25 mouse cellular contexts compared by ENCODE assay signal in genomic region chr11:109406431-109406830, GRCm38 (mm10). TPM values are rescaled to one million over a fixed set of nuclear protein-coding genes. Genes with fewer than 3 reads are reported as not detected.
A peak's percentile ranks its signal among the peaks of the same experiment; 100 is the strongest.
DNase-seq lines count a peak whose midpoint lies in the region; TF ChIP-seq lines count a peak whose summit lies in the region.
"Had no signal": no experiment of that assay in that cellular context is flagged by ENCODE, and none has a peak within 500 bp of the region (broad histone marks: within the 10 kb centered on the region; RNA-seq: fewer than 3 reads in every experiment).

No protein-coding gene starts in this region.

- peaks cover 6% of the 10 kb centered on the region for H3K9me3 ChIP-seq in CH12.LX (replicated peaks; ENCODE audit: low read length)
- no peaks in the 10 kb centered on the region for H3K9me3 ChIP-seq in ES-E14 (ENCODE audit: control insufficient read depth, insufficient read depth, low read depth, low read length)
- no peaks in the 10 kb centered on the region for H3K9me3 ChIP-seq in MEL (replicated peaks; ENCODE audit: insufficient read depth, low read length)
- H3K9me3 ChIP-seq: G1E had no signal

- H3K9ac ChIP-seq in CH12.LX (ENCODE audit: insufficient read depth, low read depth) (no peak overlapping the region), ES-E14 (ENCODE audit: insufficient read depth, low read depth, low read length, poor library complexity, severe bottlenecking) (no peak overlapping the region), MEL (ENCODE audit: control insufficient read depth, low read depth, low read length, poor library complexity, severe bottlenecking) (no peak overlapping the region)

- H3K4me1 ChIP-seq in CH12.LX (ENCODE audit: control insufficient read depth in 1 of 2, insufficient read depth in 2 of 2) (peaks cover 26 to 44% of the 10 kb centered on the region in 2 experiments), ES-E14 (ENCODE audit: control insufficient read depth in 2 of 2, insufficient read depth in 2 of 2, low read length in 2 of 2, poor library complexity in 1 of 2) (no peaks in the 10 kb centered on the region), MEL (ENCODE audit: control insufficient read depth in 1 of 2, insufficient read depth in 2 of 2, low read length in 2 of 2) (peaks cover 7 to 8% of the 10 kb centered on the region in 2 experiments; a peak in 3 of 4 replicates)
- H3K4me1 ChIP-seq in thymus, adult 2 months (replicated peaks; ENCODE audit: control insufficient read depth, insufficient read depth, low read length), result peaks cover 2% of the 10 kb centered on the region; the same call in 1 of the 2 replicates

- H3K4me2 ChIP-seq in CH12.LX (ENCODE audit: insufficient read depth, low read depth, poor library complexity, severe bottlenecking), result no peak overlapping the region

- dilution Hi-C loops in CH12.LX (cut with MboI; ENCODE audit: extremely low pct_ligation_motif_present, extremely low pct_unique_long_range_greater_than_20kb, low sequenced_read_pairs), result no loop called here

- no peak overlapping the region for H3K27ac ChIP-seq in CH12.LX (ENCODE audit: insufficient read depth, low read depth)
- H3K27ac ChIP-seq in ES-E14 (ENCODE audit: insufficient read depth, low read depth, low read length, poor library complexity, severe bottlenecking), result no peak overlapping the region
- no peak overlapping the region for H3K27ac ChIP-seq in MEL (ENCODE audit: control insufficient read depth, low read depth, low read length)
- H3K27ac ChIP-seq in thymus, adult 2 months (ENCODE audit: control insufficient read depth, insufficient read depth, low read length), result no peak overlapping the region

- in situ Hi-C loops in CH12.LX (cut with MboI; ENCODE audit: low pct_ligation_motif_present, low pct_unique_long_range_greater_than_20kb, low sequenced_read_pairs), result no loop called here
- in situ Hi-C loops in ES-E14 (cut with MboI; ENCODE audit: low sequenced_read_pairs in 2 of 2, unreplicated experiment in 2 of 2), result no loop called here

- no peak for TF ChIP-seq EP300 in CH12.LX (IDR thresholded peaks at IDR 0.05; ENCODE audit: low read length)
- TF ChIP-seq EP300 in MEL (IDR thresholded peaks at IDR 0.05; ENCODE audit: low read depth in 1 of 2, low read length in 2 of 2), result no peak

- no peaks in the 10 kb centered on the region for H3K27me3 ChIP-seq in CH12.LX (replicated peaks)
- no peaks in the 10 kb centered on the region for H3K27me3 ChIP-seq in MEL (ENCODE audit: control insufficient read depth in 1 of 2, insufficient read depth in 2 of 2, low read length in 2 of 2)
- no peaks in the 10 kb centered on the region for H3K27me3 ChIP-seq in thymus, adult 2 months (ENCODE audit: control insufficient read depth, insufficient read depth, low read length)
- H3K27me3 ChIP-seq: Patski had no signal

- H3K36me3 ChIP-seq in CH12.LX (replicated peaks in 1 of 2; ENCODE audit: control insufficient read depth in 1 of 2, insufficient read depth in 1 of 2, low read length in 1 of 2) (peaks cover 0 to 7% of the 10 kb centered on the region in 2 experiments), ES-E14 (ENCODE audit: control insufficient read depth, insufficient read depth, low read length, poor library complexity, severe bottlenecking) (no peaks in the 10 kb centered on the region), MEL (ENCODE audit: control insufficient read depth in 1 of 2, insufficient read depth in 2 of 2, low read length in 2 of 2) (peaks cover 0 to 2% of the 10 kb centered on the region in 2 experiments; a peak in 1 of 4 replicates)
- H3K36me3 ChIP-seq in thymus, adult 2 months (ENCODE audit: control insufficient read depth, insufficient read depth, low read length), result no peaks in the 10 kb centered on the region

- H3K79me2 ChIP-seq in CH12.LX (replicated peaks; ENCODE audit: control insufficient read depth, extremely low read depth, insufficient read depth, poor library complexity, severe bottlenecking), result no peaks in the 10 kb centered on the region
- no peaks in the 10 kb centered on the region for H3K79me2 ChIP-seq in MEL (ENCODE audit: control insufficient read depth, insufficient read depth, low read length, poor library complexity)

- H3K4me3 ChIP-seq in CH12.LX (replicated peaks in 1 of 3; ENCODE audit: low read depth in 2 of 3, low read length in 2 of 3, poor library complexity in 1 of 3) (no peak overlapping the region), ES-E14 (ENCODE audit: insufficient read depth in 1 of 2, low read depth in 1 of 2, low read length in 2 of 2, poor library complexity in 1 of 2, severe bottlenecking in 1 of 2) (no peak overlapping the region), MEL (ENCODE audit: control insufficient read depth in 1 of 2, insufficient read depth in 1 of 2, low read depth in 2 of 2, low read length in 2 of 2) (no peak overlapping the region)
- H3K4me3 ChIP-seq in thymus, adult 2 months (ENCODE audit: control insufficient read depth, insufficient read depth, low read length), result no peak overlapping the region

- no peak for TF ChIP-seq POLR2A in CH12.LX (IDR thresholded peaks at IDR 0.05; ENCODE audit: low read depth, low read length)
- TF ChIP-seq POLR2A in MEL (IDR thresholded peaks at IDR 0.05; ENCODE audit: control insufficient read depth in 1 of 2, insufficient read depth in 1 of 2, low read depth in 1 of 2, low read length in 2 of 2, poor library complexity in 1 of 2), result no peak
- TF ChIP-seq POLR2A in thymus, adult 2 months (IDR thresholded peaks at IDR 0.05; ENCODE audit: control insufficient read depth, extremely low read depth, insufficient read depth, low read length, poor library complexity), result no peak

- TF ChIP-seq RAD21 in CH12.LX (IDR thresholded peaks at IDR 0.05; ENCODE audit: low read depth, low read length) (no peak), MEL (IDR thresholded peaks at IDR 0.05; ENCODE audit: low read depth, low read length) (no peak)

- WGBS in thymus, adult 2 months, result 94% methylated on average over 5 of the region's 5 CpGs

- no peak for TF ChIP-seq CTCF in CH12.LX (conservative IDR thresholded peaks at IDR 0.05 in 1 of 2, IDR thresholded peaks at IDR 0.05 in 1 of 2; ENCODE audit: low read depth in 2 of 2, low read length in 2 of 2)
- TF ChIP-seq CTCF in MEL (IDR thresholded peaks at IDR 0.05 in 2 of 3, conservative IDR thresholded peaks at IDR 0.05 in 1 of 3; ENCODE audit: control insufficient read depth in 1 of 3, insufficient read depth in 1 of 3, low read depth in 2 of 3, low read length in 3 of 3, poor library complexity in 1 of 3, severe bottlenecking in 1 of 3), result no peak
- TF ChIP-seq CTCF in thymus, adult 2 months (IDR thresholded peaks at IDR 0.05; ENCODE audit: borderline replicate concordance, control insufficient read depth, extremely low read depth, insufficient read depth, low read length, poor library complexity), result no peak

- DNase-seq in CH12.LX (ENCODE audit: extremely low read depth), result no peak
- no peak for DNase-seq in ES-E14 (ENCODE audit: low read depth, low spot score)
- DNase-seq in MEL (ENCODE audit: low read depth, low spot score), result no peak
- no peak for DNase-seq in thymus, adult 2 months
- DNase-seq in spleen, postnatal 10 days (ENCODE audit: low spot score in 2 of 2), result no peak
- DNase-seq in kidney, adult 11 months, result no peak
- DNase-seq: adrenal gland, adult 2 months; adrenal gland, adult 8-10 months; adrenal gland, postnatal 10 days; adrenal gland, postnatal 14 days; adrenal gland, postnatal 25 days; adrenal gland, postnatal 36 days; B cell, adult 2 months; cerebellum, adult 11 months; cerebellum, adult 11-12 months; cerebellum, adult 18-20 months; cerebellum, adult 2 months; cerebellum, adult 8-10 months; cerebellum, adult 9-10 months had no signal

TF ChIP-seq in CH12.LX, 34 proteins besides CTCF, POLR2A, EP300 and RAD21:
- TF ChIP-seq IRF4 (IDR thresholded peaks at IDR 0.05; ENCODE audit: low read depth, low read length), result no peak
- peak; percentile 91 for TF ChIP-seq MAFK (IDR thresholded peaks at IDR 0.05; ENCODE audit: insufficient replicate concordance, low read length)

TF ChIP-seq in ES-E14, 5 proteins besides CTCF, POLR2A, EP300 and RAD21 (continues in another document):
- TF ChIP-seq HCFC1 (IDR thresholded peaks at IDR 0.05; ENCODE audit: borderline replicate concordance, insufficient read depth, low read length) (no peak), CHD2 (IDR thresholded peaks at IDR 0.05; ENCODE audit: low read depth, low read length) (no peak), ZNF384 (IDR thresholded peaks at IDR 0.05; ENCODE audit: low read depth, low read length) (no peak), MAFK (IDR thresholded peaks at IDR 0.05; ENCODE audit: insufficient read depth, low read depth, low read length) (peak; percentile 76)

TF ChIP-seq in MEL, 35 proteins besides CTCF, POLR2A, EP300 and RAD21 (continues in another document):
- TF ChIP-seq HCFC1 (IDR thresholded peaks at IDR 0.05; ENCODE audit: low read depth, low read length), result no peak
- TF ChIP-seq MAZ (IDR thresholded peaks at IDR 0.05; ENCODE audit: low read depth, low read length), result no peak
- TF ChIP-seq NRF1 (IDR thresholded peaks at IDR 0.05; ENCODE audit: insufficient read depth, low read depth, low read length, poor library complexity, severe bottlenecking), result no peak

RNA-seq across cellular contexts. Expression of gene 9930022D16Rik, which starts 7.3 kb away (rescaled TPM):
- 0.08 TPM in 2 replicates for total RNA-seq in CH12.LX (2012; rRNA removed)
- 0.08 TPM in 1 of 2 replicates, not detected in the other for total RNA-seq in CH12.LX (2014; rRNA removed)
- polyA plus RNA-seq in CH12.LX (2012; ENCODE audit: insufficient read length, low read depth), result not detected in 2 replicates
- total RNA-seq in ES-E14 (2012; rRNA removed), result not detected in 2 replicates
- total RNA-seq in MEL (2012; rRNA removed), result 0.04 and 0.10 TPM in 2 replicates
- polyA plus RNA-seq in MEL (2012; ENCODE audit: insufficient read depth in 1 of 2, insufficient read length in 2 of 2, low read depth in 1 of 2, low replicate concordance in 2 of 2, missing spikeins in 1 of 2), result not detected
- polyA plus RNA-seq in thymus, adult 2 months (2012; rRNA removed), result not detected in 2 replicates
- total RNA-seq: adrenal gland, adult 18-20 months; adrenal gland, adult 2 months; adrenal gland, adult 8-10 months; adrenal gland, postnatal 10 days; adrenal gland, postnatal 14 days; adrenal gland, postnatal 25 days; adrenal gland, postnatal 36 days; adrenal gland, postnatal 4 days had no signal
- polyA plus RNA-seq: adrenal gland, adult 2 months; brain, embryonic 14.5 days; C2C12; cerebellum, adult 2 months; G1E; Patski had no signal

RNA-seq across cellular contexts. Expression of gene Amz2, which starts 19.3 kb away (rescaled TPM):
- 19.7 and 23.3 TPM in 2 replicates for total RNA-seq in CH12.LX (2012; rRNA removed)
- total RNA-seq in CH12.LX (2014; rRNA removed), result 22.3 and 24.5 TPM in 2 replicates
- polyA plus RNA-seq in CH12.LX (2012; ENCODE audit: insufficient read length, low read depth), result 18.6 and 23.7 TPM in 2 replicates
- 14.1 and 20.1 TPM in 2 replicates for total RNA-seq in ES-E14 (2012; rRNA removed)
- total RNA-seq in MEL (2012; rRNA removed), result 40.2 and 41.6 TPM in 2 replicates
- polyA plus RNA-seq in MEL (2012; ENCODE audit: insufficient read depth in 1 of 2, insufficient read length in 2 of 2, low read depth in 1 of 2, low replicate concordance in 2 of 2, missing spikeins in 1 of 2), result 1,000 to 10,000 TPM in 1 of 2 experiments, 10 to 100 TPM in 1; 47.1 to 1,743 TPM
- polyA plus RNA-seq in thymus, adult 2 months (2012; rRNA removed), result 55.9 and 75.3 TPM in 2 replicates

RNA-seq across cellular contexts. Expression of gene Gna13, which starts 43.8 kb away (rescaled TPM):
- 33.9 and 39.3 TPM in 2 replicates for total RNA-seq in CH12.LX (2012; rRNA removed)
- 56.6 and 57.6 TPM in 2 replicates for total RNA-seq in CH12.LX (2014; rRNA removed)
- polyA plus RNA-seq in CH12.LX (2012; ENCODE audit: insufficient read length, low read depth), result 32.2 and 33.4 TPM in 2 replicates
- total RNA-seq in ES-E14 (2012; rRNA removed), result 32.9 and 34.8 TPM in 2 replicates
- 56.6 and 57.0 TPM in 2 replicates for total RNA-seq in MEL (2012; rRNA removed)
- polyA plus RNA-seq in MEL (2012; ENCODE audit: insufficient read depth in 1 of 2, insufficient read length in 2 of 2, low read depth in 1 of 2, low replicate concordance in 2 of 2, missing spikeins in 1 of 2), result 100 to 1,000 TPM in 1 of 2 experiments, 10 to 100 TPM in 1; 51.0 to 102 TPM
- polyA plus RNA-seq in thymus, adult 2 months (2012; rRNA removed), result 49.6 and 56.1 TPM in 2 replicates

Comparison
In these comparisons a context has a peak if more than half of its experiments do, and no peak if none do; other contexts are left out.
1. Of the 35 proteins assayed by ChIP-seq in both MEL and CH12.LX: peak only in MEL: none; only in CH12.LX: none; in both: MAFK; in neither: 34.